Mouse (Mus musculus): Measurements from ENCODE around the gene Atp13a3. TPM values are rescaled to one million over a fixed set of nuclear protein-coding genes. Genes with fewer than 3 reads are reported as not detected.
A peak's percentile ranks its signal among the peaks of the same experiment; 100 is the strongest.

Gene Atp13a3
- polyA plus RNA-seq, 2 experiments: 15.4 to 31.8 TPM

GRCm38 (mm10) chr16:30296601-30297275, 109.0 kb downstream of the Atp13a3 start:
- Histone ChIP-seq H3K9ac (ENCODE audit: low read depth, low read length, severe bottlenecking) (no peak overlapping the region), H3K27me3 (ENCODE audit: control insufficient read depth, insufficient read depth, low read length) (0 out of 2 replicates have a peak, but pooled peaks cover 5% of the 10 kb centered on the region), H3K27ac (replicated peaks; ENCODE audit: low read depth, low read length) (no peak overlapping the region), H3K4me1 (ENCODE audit: control insufficient read depth, insufficient read depth, low read length) (no peaks in the 10 kb centered on the region), H3K4me3 (replicated peaks; ENCODE audit: low read length) (no peak overlapping the region), H3K36me3 (ENCODE audit: control insufficient read depth, insufficient read depth, low read length) (no peaks in the 10 kb centered on the region), H3K4me2 (replicated peaks; ENCODE audit: low read depth, low read length, severe bottlenecking) (no peak overlapping the region), H3K9me3 (ENCODE audit: control insufficient read depth, low read length) (no peaks in the 10 kb centered on the region)
- DNase-seq (ENCODE audit: low spot score): no peak
- 90% methylated on average over 11 of the region's 11 CpGs for WGBS
- no peak for ATAC-seq (ENCODE audit: low FRiP score, low read depth)
- no peak for TF ChIP-seq POLR2A (IDR thresholded peaks at IDR 0.05; ENCODE audit: borderline replicate concordance, extremely low read depth, insufficient read depth, insufficient read length)

- H3K36me3 ChIP-seq (ENCODE audit: control insufficient read depth, insufficient read depth, low read length): no peaks in the 10 kb centered on the region
- no peak overlapping the region for H3K9ac ChIP-seq (ENCODE audit: low read depth, low read length, severe bottlenecking)
- DNase-seq (ENCODE audit: low spot score) (no peak), ATAC-seq (ENCODE audit: low FRiP score, low read depth) (no peak)
- H3K9me3 ChIP-seq (ENCODE audit: control insufficient read depth, low read length): no peaks in the 10 kb centered on the region
- H3K27ac ChIP-seq (replicated peaks; ENCODE audit: low read depth, low read length): no peak overlapping the region
- TF ChIP-seq POLR2A (IDR thresholded peaks at IDR 0.05; ENCODE audit: borderline replicate concordance, extremely low read depth, insufficient read depth, insufficient read length): no peak
- H3K4me3 ChIP-seq (replicated peaks; ENCODE audit: low read length): no peak overlapping the region
- 86% methylated on average over 7 of the region's 7 CpGs for WGBS
- H3K27me3 ChIP-seq (ENCODE audit: control insufficient read depth, insufficient read depth, low read length): no peaks in the 10 kb centered on the region
- no peak overlapping the region for H3K4me2 ChIP-seq (replicated peaks; ENCODE audit: low read depth, low read length, severe bottlenecking)
- no peaks in the 10 kb centered on the region for H3K4me1 ChIP-seq (ENCODE audit: control insufficient read depth, insufficient read depth, low read length)
Measured at GRCm38 (mm10) chr16:30295106-30295505, 110.7 kb downstream of the Atp13a3 start.

- Histone ChIP-seq H3K36me3 (ENCODE audit: control insufficient read depth, insufficient read depth, low read length) (no peaks in the 10 kb centered on the region), H3K9ac (ENCODE audit: low read depth, low read length, severe bottlenecking) (no peak overlapping the region), H3K27ac (replicated peaks; ENCODE audit: low read depth, low read length) (no peak overlapping the region), H3K27me3 (ENCODE audit: control insufficient read depth, insufficient read depth, low read length) (no peaks in the 10 kb centered on the region), H3K4me1 (ENCODE audit: control insufficient read depth, insufficient read depth, low read length) (no peaks in the 10 kb centered on the region), H3K4me2 (replicated peaks; ENCODE audit: low read depth, low read length, severe bottlenecking) (no peak overlapping the region), H3K4me3 (replicated peaks; ENCODE audit: low read length) (no peak overlapping the region), H3K9me3 (ENCODE audit: control insufficient read depth, low read length) (no peaks in the 10 kb centered on the region)
- ATAC-seq (ENCODE audit: low FRiP score, low read depth) (no peak), DNase-seq (ENCODE audit: low spot score) (no peak)
- 71% methylated on average over 6 of the region's 6 CpGs for WGBS
- TF ChIP-seq POLR2A (IDR thresholded peaks at IDR 0.05; ENCODE audit: borderline replicate concordance, extremely low read depth, insufficient read depth, insufficient read length): no peak
Measured at GRCm38 (mm10) chr16:30290436-30290835, 115.3 kb downstream of the Atp13a3 start.

GRCm38 (mm10) chr16:30285701-30286100, 120.1 kb downstream of the Atp13a3 start:
- no peak overlapping the region for H3K9ac ChIP-seq (ENCODE audit: low read depth, low read length, severe bottlenecking)
- H3K27ac ChIP-seq (replicated peaks; ENCODE audit: low read depth, low read length): no peak overlapping the region
- 51% methylated on average over 4 of the region's 4 CpGs for WGBS
- H3K4me1 ChIP-seq (ENCODE audit: control insufficient read depth, insufficient read depth, low read length): peaks cover 18% of the 10 kb centered on the region
- DNase-seq (ENCODE audit: low spot score) (no peak), ATAC-seq (ENCODE audit: low FRiP score, low read depth) (no peak)
- no peaks in the 10 kb centered on the region for H3K36me3 ChIP-seq (ENCODE audit: control insufficient read depth, insufficient read depth, low read length)
- H3K27me3 ChIP-seq (ENCODE audit: control insufficient read depth, insufficient read depth, low read length): peaks cover 7% of the 10 kb centered on the region; the same call in 1 of the 2 replicates
- no peak for TF ChIP-seq POLR2A (IDR thresholded peaks at IDR 0.05; ENCODE audit: borderline replicate concordance, extremely low read depth, insufficient read depth, insufficient read length)
- no peak overlapping the region for H3K4me3 ChIP-seq (replicated peaks; ENCODE audit: low read length)
- no peak overlapping the region for H3K4me2 ChIP-seq (replicated peaks; ENCODE audit: low read depth, low read length, severe bottlenecking)
- H3K9me3 ChIP-seq (ENCODE audit: control insufficient read depth, low read length): no peaks in the 10 kb centered on the region

GRCm38 (mm10) chr16:30283743-30284337, 121.9 kb downstream of the Atp13a3 start:
- Histone ChIP-seq H3K9ac (ENCODE audit: low read depth, low read length, severe bottlenecking) (no peak overlapping the region), H3K4me1 (ENCODE audit: control insufficient read depth, insufficient read depth, low read length) (peaks cover 22% of the 10 kb centered on the region), H3K27me3 (ENCODE audit: control insufficient read depth, insufficient read depth, low read length) (peaks cover 7% of the 10 kb centered on the region; the same call in 1 of the 2 replicates), H3K36me3 (ENCODE audit: control insufficient read depth, insufficient read depth, low read length) (no peaks in the 10 kb centered on the region), H3K27ac (replicated peaks; ENCODE audit: low read depth, low read length) (no peak overlapping the region), H3K4me2 (replicated peaks; ENCODE audit: low read depth, low read length, severe bottlenecking) (peak overlapping the region; percentile 32), H3K9me3 (ENCODE audit: control insufficient read depth, low read length) (no peaks in the 10 kb centered on the region), H3K4me3 (replicated peaks; ENCODE audit: low read length) (peak overlapping the region; percentile 10)
- no peak for DNase-seq (ENCODE audit: low spot score)
- ATAC-seq (ENCODE audit: low FRiP score, low read depth): 0 out of 2 replicates have a peak, but pooled peaks have one; percentile 43
- WGBS: 4% methylated on average over 15 of the region's 15 CpGs
- no peak for TF ChIP-seq POLR2A (IDR thresholded peaks at IDR 0.05; ENCODE audit: borderline replicate concordance, extremely low read depth, insufficient read depth, insufficient read length)

Measured in limb, embryonic 14.5 days (tissue).